Mouse (Mus musculus): ENCODE measurements around the gene Pcx. TPM values are rescaled to one million over a fixed set of nuclear protein-coding genes. Genes with fewer than 3 reads are reported as not detected.

Gene Pcx
- 18.6 and 21.0 TPM in 2 replicates for polyA plus RNA-seq (2014; fragmentation: Nextera tagmentation; extraction: Ambion mirVana)

DNA sequence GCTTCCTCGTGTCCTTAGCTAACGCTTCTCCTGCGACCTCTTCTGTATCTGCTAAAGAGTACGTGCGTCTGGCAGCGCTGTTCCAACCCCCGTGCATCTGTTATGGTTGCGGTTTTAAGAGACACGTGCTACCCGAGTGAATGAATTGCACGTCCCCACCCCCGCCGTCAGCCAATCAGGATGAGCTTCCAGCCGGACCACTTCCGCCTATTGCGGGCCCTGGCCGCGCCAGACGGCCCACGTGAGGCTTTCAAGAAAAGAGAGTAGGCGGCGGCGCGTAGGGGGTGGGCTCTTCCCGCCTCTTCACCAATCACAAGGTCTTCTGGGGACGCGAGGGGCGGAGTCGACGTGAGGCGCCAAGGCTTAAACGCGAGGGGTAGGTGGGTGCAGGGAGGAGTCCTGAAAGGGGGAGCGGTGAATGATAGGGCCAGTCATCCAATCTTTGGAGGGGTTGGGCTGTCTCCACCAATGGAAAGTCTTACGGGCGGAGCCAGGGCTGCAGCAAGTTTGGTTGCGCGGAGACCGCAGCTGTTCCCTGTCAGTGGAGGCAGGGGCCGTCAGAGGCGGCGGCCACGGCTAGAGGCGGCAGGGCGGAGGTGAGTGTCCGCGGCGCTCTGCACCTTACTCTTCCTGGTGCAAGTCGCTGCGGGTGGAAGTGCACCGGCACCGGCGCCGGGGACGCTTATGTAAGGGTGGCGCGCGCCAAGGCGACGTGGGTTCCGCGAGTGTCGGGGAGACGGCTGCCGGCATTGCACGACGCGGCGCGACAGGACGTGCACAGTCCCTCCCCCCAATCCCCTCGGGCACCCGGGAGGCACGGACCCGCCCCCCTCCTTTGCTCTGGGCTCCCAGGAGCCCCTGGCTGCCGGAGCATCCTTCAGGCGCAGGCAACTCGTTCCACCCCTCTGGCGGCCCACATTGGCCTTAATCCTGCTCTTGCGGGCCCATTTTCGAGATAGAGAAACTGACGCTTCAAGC lies at the start of gene Pcx:
TSS of gene Pcx (plus strand) at position 487 of the 978 bp plus-strand sequence.
- WGBS = under 1% methylated on average over 82 of the region's 82 CpGs
- ATAC-seq (replicated peaks; ENCODE audit: low FRiP score) = peak; percentile 99
- Histone ChIP-seq H3K36me3 (ENCODE audit: control insufficient read depth, insufficient read depth, low read length) (no peaks in the 10 kb centered on the region), H3K9me3 (ENCODE audit: control insufficient read depth, low read length) (no peaks in the 10 kb centered on the region), H3K4me1 (replicated peaks; ENCODE audit: control insufficient read depth, insufficient read depth, low read length) (peaks cover 9% of the 10 kb centered on the region; the same call in 1 of the 2 replicates), H3K4me2 (peak within 1 kb of the TSS; percentile 83), H3K27me3 (replicated peaks; ENCODE audit: control insufficient read depth, insufficient read depth, low read length) (0 out of 2 replicates have a peak, but pooled peaks cover 3% of the 10 kb centered on the region), H3K27ac (ENCODE audit: low read depth, low read length) (no peak within 1 kb of the TSS), H3K4me3 (ENCODE audit: low read depth, low read length) (peak within 1 kb of the TSS; percentile 72), H3K9ac (ENCODE audit: low read depth, low read length) (peak within 1 kb of the TSS; percentile 58)
- peak; percentile 97 for DNase-seq (ENCODE audit: low spot score)

DNA sequence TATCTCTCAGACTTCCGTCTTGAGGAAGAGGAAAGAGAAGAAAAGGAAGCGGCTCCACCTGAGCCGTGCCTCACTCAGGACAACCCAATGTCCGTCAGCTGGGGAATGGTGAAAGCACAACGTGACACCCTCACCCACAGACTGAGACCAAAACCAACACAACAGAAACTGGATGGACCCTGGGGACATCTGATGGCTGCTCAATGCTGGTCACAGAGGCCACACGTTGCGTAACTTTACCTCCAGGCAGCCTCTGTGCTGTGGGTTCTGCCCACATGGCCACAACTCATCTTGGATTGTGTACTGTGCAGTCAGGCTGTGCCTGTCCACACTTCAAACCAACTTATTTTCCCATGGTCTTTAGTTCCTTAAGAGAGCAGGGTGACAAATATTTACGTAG lies 48.3 kb upstream of the Pcx start:
- 50% methylated on average over 8 of the region's 8 CpGs for WGBS
- H3K27ac ChIP-seq (ENCODE audit: low read depth, low read length) = no peak overlapping the region
- no peak for DNase-seq (ENCODE audit: low spot score)

DNA sequence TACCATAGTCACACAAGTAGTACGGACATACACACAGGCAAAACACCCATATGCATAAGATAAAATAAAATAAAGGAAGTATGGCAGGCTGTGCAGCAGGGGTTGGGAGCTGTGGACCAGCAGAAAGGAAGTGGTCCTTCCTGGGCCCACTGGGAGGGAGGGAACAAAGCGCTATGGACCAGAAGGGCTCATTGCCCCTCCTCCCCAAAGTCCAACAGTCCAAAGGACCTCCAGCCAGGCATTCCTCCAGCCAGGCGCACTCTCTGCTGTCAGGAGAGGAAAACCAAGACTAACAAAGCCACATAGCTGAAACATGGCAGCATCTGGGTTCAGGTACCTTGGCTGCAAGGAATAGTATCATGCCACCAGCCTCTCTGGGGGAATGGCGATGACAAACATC lies 45.6 kb upstream of the Pcx start:
- H3K4me3 ChIP-seq (ENCODE audit: low read depth, low read length) = no peak overlapping the region
- H3K27me3 ChIP-seq (replicated peaks; ENCODE audit: control insufficient read depth, insufficient read depth, low read length) = no peaks in the 10 kb centered on the region
- 65% methylated on average over 4 of the region's 4 CpGs for WGBS
- no peak overlapping the region for H3K9ac ChIP-seq (ENCODE audit: low read depth, low read length)
- no peaks in the 10 kb centered on the region for H3K4me1 ChIP-seq (replicated peaks; ENCODE audit: control insufficient read depth, insufficient read depth, low read length)
- no peak for DNase-seq (ENCODE audit: low spot score)
- no peak overlapping the region for H3K4me2 ChIP-seq
- H3K36me3 ChIP-seq (ENCODE audit: control insufficient read depth, insufficient read depth, low read length) = no peaks in the 10 kb centered on the region
- no peaks in the 10 kb centered on the region for H3K9me3 ChIP-seq (ENCODE audit: control insufficient read depth, low read length)
- H3K27ac ChIP-seq (ENCODE audit: low read depth, low read length) = no peak overlapping the region
- ATAC-seq (replicated peaks; ENCODE audit: low FRiP score) = no peak

More for the DNA sequence above, 48.3 kb upstream of the Pcx start:
- H3K9ac ChIP-seq (ENCODE audit: low read depth, low read length) = no peak overlapping the region
- no peak overlapping the region for H3K4me2 ChIP-seq
- no peaks in the 10 kb centered on the region for H3K36me3 ChIP-seq (ENCODE audit: control insufficient read depth, insufficient read depth, low read length)
- H3K4me1 ChIP-seq (replicated peaks; ENCODE audit: control insufficient read depth, insufficient read depth, low read length) = no peaks in the 10 kb centered on the region
- H3K27me3 ChIP-seq (replicated peaks; ENCODE audit: control insufficient read depth, insufficient read depth, low read length) = no peaks in the 10 kb centered on the region
- no peaks in the 10 kb centered on the region for H3K9me3 ChIP-seq (ENCODE audit: control insufficient read depth, low read length)
- no peak overlapping the region for H3K4me3 ChIP-seq (ENCODE audit: low read depth, low read length)
- ATAC-seq (replicated peaks; ENCODE audit: low FRiP score) = no peak

DNA sequence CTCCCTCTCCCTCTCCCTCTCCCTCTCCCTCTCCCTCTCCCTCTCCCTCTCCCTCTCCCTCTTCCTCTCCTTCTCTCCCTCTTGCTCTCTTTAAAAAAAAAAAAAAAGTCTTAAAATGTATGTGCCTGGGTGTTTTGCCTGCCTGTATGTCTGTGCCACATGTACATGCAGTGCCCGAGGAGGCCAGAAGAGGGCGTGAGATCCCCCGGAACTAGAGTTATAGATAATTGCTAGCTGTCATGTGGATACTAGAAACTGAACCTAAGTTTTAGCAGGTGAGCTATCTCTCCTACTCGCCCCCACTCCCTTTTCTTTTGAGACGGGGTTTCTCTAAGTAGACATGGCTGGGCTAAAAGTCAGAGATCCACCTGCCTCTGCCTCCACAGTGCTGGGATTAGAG lies 41.9 kb upstream of the Pcx start:
- Histone ChIP-seq H3K4me2 (no peak overlapping the region), H3K36me3 (ENCODE audit: control insufficient read depth, insufficient read depth, low read length) (no peaks in the 10 kb centered on the region), H3K27me3 (replicated peaks; ENCODE audit: control insufficient read depth, insufficient read depth, low read length) (0 out of 2 replicates have a peak, but pooled peaks cover 2% of the 10 kb centered on the region), H3K9ac (ENCODE audit: low read depth, low read length) (no peak overlapping the region), H3K4me3 (ENCODE audit: low read depth, low read length) (no peak overlapping the region), H3K9me3 (ENCODE audit: control insufficient read depth, low read length) (no peaks in the 10 kb centered on the region), H3K27ac (ENCODE audit: low read depth, low read length) (no peak overlapping the region), H3K4me1 (replicated peaks; ENCODE audit: control insufficient read depth, insufficient read depth, low read length) (no peaks in the 10 kb centered on the region)
- DNase-seq (ENCODE audit: low spot score) (no peak), ATAC-seq (replicated peaks; ENCODE audit: low FRiP score) (no peak)
- 31% methylated on average over 5 of the region's 5 CpGs for WGBS

DNA sequence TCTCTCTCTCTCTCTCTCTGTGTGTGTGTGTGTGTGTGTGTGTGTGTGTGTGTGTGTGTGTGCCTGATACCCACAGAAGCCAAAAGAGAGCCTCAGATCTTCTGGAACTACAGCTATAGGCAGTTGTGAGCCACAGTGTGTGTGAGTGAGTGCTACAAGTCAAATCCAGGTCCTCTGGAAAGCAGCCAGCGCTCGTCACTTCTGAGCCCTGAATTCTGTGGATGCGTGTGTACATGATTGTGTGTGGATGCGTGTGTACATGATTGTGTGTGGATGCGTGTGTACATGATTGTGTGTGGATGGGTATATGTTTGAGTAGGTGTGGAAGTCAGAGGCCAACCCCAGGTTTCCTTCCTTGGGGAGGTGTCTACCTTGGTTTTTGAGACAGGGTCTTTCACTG lies 36.7 kb upstream of the Pcx start:
- no peak overlapping the region for H3K4me2 ChIP-seq
- no peak overlapping the region for H3K4me3 ChIP-seq (ENCODE audit: low read depth, low read length)
- DNase-seq (ENCODE audit: low spot score) = no peak
- WGBS = 87% methylated on average over 5 of the region's 5 CpGs
- no peak for ATAC-seq (replicated peaks; ENCODE audit: low FRiP score)
- H3K9me3 ChIP-seq (ENCODE audit: control insufficient read depth, low read length) = no peaks in the 10 kb centered on the region
- H3K27me3 ChIP-seq (replicated peaks; ENCODE audit: control insufficient read depth, insufficient read depth, low read length) = peaks cover 48% of the 10 kb centered on the region
- H3K9ac ChIP-seq (ENCODE audit: low read depth, low read length) = no peak overlapping the region
- 0 out of 2 replicates have a peak, but pooled peaks cover 2% of the 10 kb centered on the region for H3K4me1 ChIP-seq (replicated peaks; ENCODE audit: control insufficient read depth, insufficient read depth, low read length)
- H3K27ac ChIP-seq (ENCODE audit: low read depth, low read length) = no peak overlapping the region
- no peaks in the 10 kb centered on the region for H3K36me3 ChIP-seq (ENCODE audit: control insufficient read depth, insufficient read depth, low read length)

DNA sequence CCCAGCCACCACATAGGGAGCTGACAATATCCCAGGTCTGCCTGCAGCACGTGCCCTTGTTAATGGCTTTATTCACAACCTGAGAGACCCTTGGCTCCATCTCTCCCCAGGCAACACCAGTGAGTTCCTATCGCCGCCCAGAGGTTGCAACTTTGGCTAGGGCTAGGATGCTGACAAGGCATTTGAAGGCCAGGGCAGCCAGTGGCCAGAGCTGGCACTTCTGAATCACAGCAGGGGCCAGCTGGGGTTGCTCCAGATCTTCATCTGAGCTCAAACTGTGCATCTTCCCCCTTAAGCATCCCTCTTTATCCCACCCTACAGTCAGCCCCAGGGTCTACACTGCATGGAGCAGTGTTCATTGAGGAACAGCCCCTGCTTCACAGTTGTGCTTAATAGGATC lies 35.5 kb upstream of the Pcx start:
- no peak overlapping the region for H3K9ac ChIP-seq (ENCODE audit: low read depth, low read length)
- H3K4me1 ChIP-seq (replicated peaks; ENCODE audit: control insufficient read depth, insufficient read depth, low read length) = 0 out of 2 replicates have a peak, but pooled peaks cover 2% of the 10 kb centered on the region
- H3K4me3 ChIP-seq (ENCODE audit: low read depth, low read length) = no peak overlapping the region
- H3K36me3 ChIP-seq (ENCODE audit: control insufficient read depth, insufficient read depth, low read length) = no peaks in the 10 kb centered on the region
- no peak overlapping the region for H3K27ac ChIP-seq (ENCODE audit: low read depth, low read length)
- H3K4me2 ChIP-seq = no peak overlapping the region
- DNase-seq (ENCODE audit: low spot score) = no peak
- 39% methylated on average over 3 of the region's 3 CpGs for WGBS
- H3K27me3 ChIP-seq (replicated peaks; ENCODE audit: control insufficient read depth, insufficient read depth, low read length) = peaks cover 57% of the 10 kb centered on the region
- no peak for ATAC-seq (replicated peaks; ENCODE audit: low FRiP score)
- H3K9me3 ChIP-seq (ENCODE audit: control insufficient read depth, low read length) = no peaks in the 10 kb centered on the region

DNA sequence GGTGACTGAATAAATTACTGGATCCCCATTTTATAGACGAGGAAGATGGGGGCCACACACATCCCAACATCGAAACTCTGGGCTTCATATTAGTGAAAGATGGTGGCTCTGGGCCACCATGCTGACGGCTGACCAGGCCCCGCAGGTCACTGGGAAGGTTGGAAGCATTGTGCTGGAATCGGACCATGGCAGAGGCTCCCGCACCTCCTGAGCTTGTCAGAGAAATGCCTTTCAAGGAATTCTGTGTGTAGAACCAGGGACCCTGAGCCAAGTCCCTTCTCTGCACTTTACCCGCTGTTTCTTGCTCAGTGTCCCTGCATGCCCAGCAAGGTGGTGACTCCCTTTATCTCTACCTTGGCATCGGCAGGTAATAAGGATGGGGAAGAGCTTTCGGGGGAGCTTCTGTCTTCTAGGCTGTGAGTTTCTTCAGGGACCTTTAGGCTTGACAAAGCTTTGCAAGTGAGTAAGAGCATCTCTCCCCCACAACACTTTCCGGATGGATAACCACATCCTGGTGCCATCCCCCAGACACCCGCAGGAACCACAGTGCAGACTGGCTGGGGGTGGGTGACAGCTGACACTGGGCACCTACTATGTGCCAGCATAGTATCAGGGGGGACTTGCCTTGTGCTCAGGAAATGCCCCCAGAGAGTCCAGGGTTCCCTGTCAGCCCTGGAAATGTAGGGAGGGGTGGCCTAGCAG lies 34.9 kb upstream of the Pcx start:
- no peak overlapping the region for H3K9ac ChIP-seq (ENCODE audit: low read depth, low read length)
- H3K4me2 ChIP-seq = no peak overlapping the region
- ATAC-seq (replicated peaks; ENCODE audit: low FRiP score) (no peak), DNase-seq (ENCODE audit: low spot score) (no peak)
- H3K27ac ChIP-seq (ENCODE audit: low read depth, low read length) = no peak overlapping the region
- no peaks in the 10 kb centered on the region for H3K36me3 ChIP-seq (ENCODE audit: control insufficient read depth, insufficient read depth, low read length)
- H3K4me1 ChIP-seq (replicated peaks; ENCODE audit: control insufficient read depth, insufficient read depth, low read length) = 0 out of 2 replicates have a peak, but pooled peaks cover 2% of the 10 kb centered on the region
- no peaks in the 10 kb centered on the region for H3K9me3 ChIP-seq (ENCODE audit: control insufficient read depth, low read length)
- H3K4me3 ChIP-seq (ENCODE audit: low read depth, low read length) = no peak overlapping the region
- H3K27me3 ChIP-seq (replicated peaks; ENCODE audit: control insufficient read depth, insufficient read depth, low read length) = peaks cover 57% of the 10 kb centered on the region
- 61% methylated on average over 11 of the region's 11 CpGs for WGBS

DNA sequence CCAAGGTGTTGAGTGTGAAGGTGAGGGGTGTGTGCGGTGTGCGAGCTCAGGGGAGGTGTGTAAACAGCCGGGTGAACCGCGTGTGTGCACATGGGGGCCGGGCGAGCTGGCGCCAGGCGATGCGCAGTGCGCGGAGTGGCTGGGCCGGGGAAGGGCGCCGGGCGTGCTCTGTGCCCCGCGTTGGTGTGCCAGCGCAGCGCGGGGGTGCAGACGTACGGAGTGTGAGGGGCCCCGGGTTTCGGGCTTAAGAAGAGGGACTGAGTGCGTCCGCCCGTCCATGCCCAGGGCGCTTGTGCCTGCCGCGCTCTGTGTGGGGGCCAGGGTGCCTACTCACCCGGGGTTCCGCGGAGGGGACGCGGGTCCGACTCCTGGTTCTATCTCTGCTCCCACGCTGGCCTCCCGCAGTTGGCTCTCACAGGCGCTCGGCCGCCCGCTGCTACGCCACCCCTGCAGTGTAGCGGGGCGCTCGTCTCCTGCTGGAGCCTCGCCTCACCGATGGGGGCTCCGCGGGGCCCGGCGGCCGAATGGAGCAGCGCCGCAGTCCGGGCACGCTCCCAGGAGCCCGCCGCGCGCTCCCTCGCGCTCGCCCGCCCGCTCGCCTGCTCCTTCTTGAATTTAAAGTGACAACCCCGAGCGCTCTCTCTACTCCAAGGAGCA lies 33.5 kb upstream of the Pcx start:
- H3K4me1 ChIP-seq (replicated peaks; ENCODE audit: control insufficient read depth, insufficient read depth, low read length) = 0 out of 2 replicates have a peak, but pooled peaks cover 2% of the 10 kb centered on the region
- H3K9ac ChIP-seq (ENCODE audit: low read depth, low read length) = peak overlapping the region; percentile 46; the same call in 1 of the 2 replicates
- ATAC-seq (replicated peaks; ENCODE audit: low FRiP score) (0 out of 2 replicates have a peak, but pooled peaks have one; percentile 12), DNase-seq (ENCODE audit: low spot score) (peak; percentile 55)
- no peak overlapping the region for H3K27ac ChIP-seq (ENCODE audit: low read depth, low read length)
- peaks cover 57% of the 10 kb centered on the region for H3K27me3 ChIP-seq (replicated peaks; ENCODE audit: control insufficient read depth, insufficient read depth, low read length)
- peak overlapping the region; percentile 52 for H3K4me3 ChIP-seq (ENCODE audit: low read depth, low read length)
- H3K4me2 ChIP-seq = peak overlapping the region; percentile 80
- 1% methylated on average over 65 of the region's 70 CpGs for WGBS
- H3K36me3 ChIP-seq (ENCODE audit: control insufficient read depth, insufficient read depth, low read length) = no peaks in the 10 kb centered on the region
- no peaks in the 10 kb centered on the region for H3K9me3 ChIP-seq (ENCODE audit: control insufficient read depth, low read length)
